Mouse (Mus musculus) midbrain, embryonic 14.5 days (tissue): ENCODE results near the gene Nedd9. TPM values are rescaled to one million over a fixed set of nuclear protein-coding genes. Genes with fewer than 3 reads are reported as not detected.

Source experiments
- ATAC-seq: fragments of 200-750 bp; cut with Nextera tagmentation; 2 replicates; pipeline ENCODE4 v1.8.0; 2017; ENCODE audit warnings: moderate number of reproducible peaks, moderate library complexity; ENCODE audit not compliant: low FRiP score, low TSS enrichment
- DNase-seq: peaks from one replicate; pipeline ENCODE4 v3.0.0-alpha.2; 2015
- H3K27ac ChIP-seq: fragments of 300-500 bp; sonication (generic); replicated peaks from 2 replicates; pipeline ENCODE4 v1.5.1; 2014; ENCODE audit warnings: mild to moderate bottlenecking, low read depth, low read length, moderate library complexity
- H3K27me3 ChIP-seq: fragments of 300-500 bp; sonication (generic); 2 replicates; pipeline ENCODE4 v1.6.1; 2014; ENCODE audit warnings: low read length, control low read depth, mixed read lengths; ENCODE audit not compliant: control insufficient read depth, insufficient read depth
- H3K36me3 ChIP-seq: fragments of 300-500 bp; sonication (generic); 2 replicates; pipeline ENCODE4 v1.6.1; 2014; ENCODE audit warnings: low read length, control low read depth; ENCODE audit not compliant: control insufficient read depth, insufficient read depth
- H3K4me1 ChIP-seq: fragments of 300-500 bp; sonication (generic); 2 replicates; pipeline ENCODE4 v1.6.1; 2014; ENCODE audit warnings: mild to moderate bottlenecking, antibody characterized with exemption, low read length, control low read depth; ENCODE audit not compliant: control insufficient read depth, insufficient read depth
- H3K4me2 ChIP-seq: fragments of 300-500 bp; sonication (generic); 2 replicates; pipeline ENCODE4 v1.6.1; 2014; ENCODE audit warnings: mild to moderate bottlenecking, low read length, moderate library complexity
- H3K4me3 ChIP-seq: fragments of 300-500 bp; sonication (generic); replicated peaks from 2 replicates; pipeline ENCODE4 v1.5.1; 2014; ENCODE audit warnings: low read depth, low read length
- H3K9ac ChIP-seq: fragments of 300-500 bp; sonication (generic); replicated peaks from 2 replicates; pipeline ENCODE4 v1.6.1; 2014; ENCODE audit warnings: mild to moderate bottlenecking, low read length, moderate library complexity
- H3K9me3 ChIP-seq: fragments of 300-500 bp; sonication (generic); 2 replicates; pipeline ENCODE4 v1.6.1; 2016; ENCODE audit warnings: low read length, control low read depth, mixed read lengths; ENCODE audit not compliant: control insufficient read depth
- WGBS: fragments of 180-500 bp; shearing (Covaris S2); extraction: QIAGEN DNeasy Blood & Tissue Kit; methylation state at CpG from one replicate; pipeline ENCODE4 v1.1.7; 2014; 5-methylcytosine and 5-hydroxymethylcytosine counted together
- polyA plus RNA-seq: library from polyadenylated mRNA; unstranded; fragments of >200 nt; fragmentation: Nextera tagmentation; extraction: Ambion mirVana; gene quantifications from 2 replicates; pipeline ENCODE4 v1.2.1, GENCODE M21; 2014

Nedd9 gene
- polyA plus RNA-seq, 1 experiment from 2014 or later, result 16.3 TPM

DNA sequence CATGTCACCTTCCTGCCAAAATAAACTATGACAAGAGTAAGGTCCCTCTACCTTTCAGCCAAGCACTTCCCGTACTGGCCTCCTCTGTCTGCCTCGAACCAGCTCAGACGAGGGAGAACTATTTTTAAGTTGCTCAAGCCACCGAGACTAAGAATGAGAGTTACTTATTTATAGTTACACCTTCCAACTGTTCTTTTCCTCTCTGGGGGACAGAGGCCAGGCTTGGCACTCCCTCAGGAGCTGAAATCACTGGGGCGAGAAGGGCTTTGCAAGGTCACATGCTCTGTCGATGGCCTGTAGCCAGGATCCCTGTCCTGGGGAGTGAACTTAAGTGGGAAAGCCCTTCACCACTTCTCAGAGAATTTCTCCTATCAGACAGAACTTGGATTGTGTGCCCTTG lies 150.9 kb downstream of the Nedd9 start:
- DNase-seq, result no peak
- H3K9me3 ChIP-seq, result no peaks in the 10 kb centered on the region
- H3K27me3 ChIP-seq, result no peaks in the 10 kb centered on the region
- H3K36me3 ChIP-seq, result no peaks in the 10 kb centered on the region
- ATAC-seq, result no peak
- no peak overlapping the region for H3K4me2 ChIP-seq
- 48% methylated on average over 6 of the region's 6 CpGs for WGBS
- H3K9ac ChIP-seq, result no peak overlapping the region
- H3K27ac ChIP-seq, result no peak overlapping the region
- no peak overlapping the region for H3K4me3 ChIP-seq
- H3K4me1 ChIP-seq, result no peaks in the 10 kb centered on the region

GRCm38 (mm10) chr13:41335767-41336166 lies 151.4 kb downstream of the Nedd9 start:
- H3K27ac ChIP-seq, result no peak overlapping the region
- H3K36me3 ChIP-seq, result no peaks in the 10 kb centered on the region
- no peaks in the 10 kb centered on the region for H3K4me1 ChIP-seq
- WGBS, result 88% methylated on average over 5 of the region's 5 CpGs
- no peak overlapping the region for H3K9ac ChIP-seq
- no peak for ATAC-seq
- no peak overlapping the region for H3K4me3 ChIP-seq
- no peak for DNase-seq
- H3K4me2 ChIP-seq, result no peak overlapping the region
- no peaks in the 10 kb centered on the region for H3K9me3 ChIP-seq
- no peaks in the 10 kb centered on the region for H3K27me3 ChIP-seq

- no peak for ATAC-seq
- 88% methylated on average over 5 of the region's 5 CpGs for WGBS
- Histone ChIP-seq H3K9me3 (no peaks in the 10 kb centered on the region), H3K36me3 (no peaks in the 10 kb centered on the region), H3K4me3 (no peak overlapping the region), H3K27ac (no peak overlapping the region), H3K27me3 (no peaks in the 10 kb centered on the region), H3K9ac (no peak overlapping the region), H3K4me1 (no peaks in the 10 kb centered on the region), H3K4me2 (no peak overlapping the region)
- no peak for DNase-seq
Measured at GRCm38 (mm10) chr13:41334641-41335000, 152.5 kb downstream of the Nedd9 start.

DNA sequence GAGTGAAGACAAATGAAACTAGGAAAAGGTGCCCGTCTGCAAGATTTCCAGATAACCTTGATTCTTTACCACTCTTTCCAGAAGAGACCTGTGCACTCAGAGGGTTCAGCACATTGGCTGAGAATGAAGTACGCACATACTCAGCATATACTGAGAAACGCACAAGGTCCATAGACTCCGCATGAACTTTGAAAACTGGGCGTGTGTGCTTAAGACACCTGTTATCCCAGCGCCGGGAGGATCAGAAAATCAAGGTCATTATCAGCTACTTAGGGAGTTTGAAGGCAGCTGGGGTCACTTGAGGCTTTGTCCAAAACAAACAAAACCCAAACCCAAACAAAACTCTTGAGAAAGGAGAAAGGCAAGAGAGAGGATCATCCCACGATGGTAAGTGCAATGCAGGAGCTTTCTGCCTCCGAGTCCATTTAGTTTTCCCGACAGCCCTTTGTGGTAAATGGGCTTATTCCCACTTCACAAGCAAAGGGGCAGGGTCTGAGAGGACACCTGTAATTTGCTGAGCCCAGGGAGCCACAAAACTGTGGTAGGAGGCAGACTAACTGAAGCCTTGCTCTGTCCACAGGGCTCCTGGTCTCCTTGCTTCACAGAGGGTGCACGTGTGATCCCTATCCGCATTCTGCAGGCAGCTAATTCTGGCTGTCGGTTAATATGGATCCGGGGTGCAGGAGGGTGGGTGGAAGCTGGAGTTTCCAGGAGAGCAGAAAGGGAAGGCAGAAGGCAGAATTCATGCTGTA lies 153.1 kb downstream of the Nedd9 start:
- ATAC-seq (no peak), DNase-seq (no peak)
- Histone ChIP-seq H3K4me3 (no peak overlapping the region), H3K9ac (no peak overlapping the region), H3K27ac (no peak overlapping the region), H3K36me3 (no peaks in the 10 kb centered on the region), H3K9me3 (no peaks in the 10 kb centered on the region), H3K4me2 (no peak overlapping the region), H3K27me3 (no peaks in the 10 kb centered on the region), H3K4me1 (no peaks in the 10 kb centered on the region)
- WGBS, result 82% methylated on average over 14 of the region's 14 CpGs

DNA sequence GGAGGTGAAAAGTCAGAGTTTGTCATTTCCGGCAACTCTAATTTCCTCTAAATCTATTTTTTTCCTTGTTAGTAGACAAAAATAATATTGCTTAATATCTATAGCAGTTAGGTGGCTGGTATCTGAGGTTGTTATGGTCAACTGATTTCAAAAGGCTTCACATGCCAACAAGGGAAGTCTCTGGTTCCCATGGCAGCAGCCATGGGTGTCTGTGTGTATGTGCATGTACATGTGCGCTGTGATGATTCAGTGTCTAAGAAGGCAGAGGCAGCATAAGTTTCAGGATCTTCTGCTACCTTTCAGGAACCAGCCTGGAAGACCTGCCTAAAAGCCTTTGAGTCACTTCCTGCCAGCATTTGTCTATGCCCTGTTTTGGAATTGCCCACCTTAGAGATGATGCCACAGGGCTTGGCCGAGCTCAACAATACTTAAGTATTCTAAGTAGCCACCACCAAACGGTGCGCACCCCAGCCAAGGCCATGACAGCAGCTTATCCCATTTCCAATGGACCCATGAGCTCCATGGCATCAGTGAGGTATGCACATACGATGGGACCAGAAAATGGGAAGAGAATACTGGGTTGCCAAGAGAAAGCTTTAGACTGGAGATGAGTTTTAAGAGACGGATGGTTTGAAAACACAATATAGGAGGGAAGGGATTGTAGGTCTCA lies 155.4 kb downstream of the Nedd9 start:
- Histone ChIP-seq H3K9ac (no peak overlapping the region), H3K36me3 (no peaks in the 10 kb centered on the region), H3K9me3 (no peaks in the 10 kb centered on the region), H3K4me2 (no peak overlapping the region), H3K27me3 (no peaks in the 10 kb centered on the region), H3K4me3 (no peak overlapping the region), H3K27ac (no peak overlapping the region), H3K4me1 (no peaks in the 10 kb centered on the region)
- no peak for DNase-seq
- 89% methylated on average over 7 of the region's 7 CpGs for WGBS
- no peak for ATAC-seq

DNA sequence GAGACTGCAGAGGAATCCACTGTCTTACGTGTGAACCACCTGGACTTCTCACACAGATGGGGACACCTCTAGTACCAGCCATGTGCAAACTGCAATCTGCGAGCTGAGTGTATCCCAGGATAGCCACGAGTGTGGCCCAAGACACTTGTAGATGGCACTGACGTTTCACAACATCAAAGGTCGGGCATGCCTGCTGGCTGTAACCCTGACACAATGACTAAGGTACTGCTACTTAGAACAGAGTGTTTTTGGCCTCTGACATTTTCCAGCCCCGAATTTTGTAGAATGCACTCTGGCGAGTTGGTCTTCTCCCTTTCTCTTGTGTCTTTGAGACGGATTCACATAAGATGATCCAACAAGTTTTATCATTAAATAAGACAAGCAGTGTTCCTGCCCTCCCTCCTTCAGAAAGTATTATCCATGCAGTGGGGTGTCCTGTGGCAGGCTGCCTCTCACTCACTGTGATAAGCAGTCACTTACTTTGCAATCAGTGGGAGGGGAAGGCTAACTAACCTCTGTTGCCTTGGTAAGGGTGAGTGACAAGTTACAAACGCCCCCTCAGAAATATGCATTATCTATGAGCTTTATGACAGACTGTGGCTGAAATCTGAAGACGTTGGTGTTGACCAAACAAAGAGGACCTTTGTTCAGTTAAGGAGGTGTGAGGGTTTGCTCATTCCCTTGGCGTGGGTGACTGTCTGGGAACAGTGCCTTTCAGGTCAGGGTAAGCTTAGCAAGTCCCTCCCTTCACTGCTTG lies 156.4 kb downstream of the Nedd9 start:
- H3K36me3 ChIP-seq, result no peaks in the 10 kb centered on the region
- no peaks in the 10 kb centered on the region for H3K4me1 ChIP-seq
- no peak overlapping the region for H3K27ac ChIP-seq
- H3K4me2 ChIP-seq, result no peak overlapping the region
- WGBS, result 83% methylated on average over 11 of the region's 11 CpGs
- H3K27me3 ChIP-seq, result no peaks in the 10 kb centered on the region
- H3K9me3 ChIP-seq, result no peaks in the 10 kb centered on the region
- ATAC-seq (no peak), DNase-seq (no peak)
- H3K9ac ChIP-seq, result no peak overlapping the region
- no peak overlapping the region for H3K4me3 ChIP-seq

DNA sequence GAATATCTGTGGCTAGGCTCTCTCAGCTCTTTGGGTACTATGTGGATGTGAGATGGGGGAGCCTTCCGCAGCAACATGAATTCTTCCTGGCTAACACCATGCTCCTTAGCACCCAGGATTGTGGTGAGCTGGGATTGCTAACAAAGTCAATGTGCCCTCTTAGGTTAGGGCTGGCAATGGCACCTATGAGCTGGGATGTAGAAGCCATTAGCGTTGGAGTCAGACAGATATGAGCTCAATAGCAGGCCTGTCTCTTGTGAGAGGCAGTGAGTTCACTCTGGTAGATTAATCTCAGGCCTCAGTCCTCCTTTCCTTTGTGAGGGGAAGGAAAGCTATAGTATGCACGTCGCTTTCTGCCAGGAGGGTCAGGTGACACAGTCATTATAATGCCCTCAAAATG lies 157.1 kb downstream of the Nedd9 start:
- 81% methylated on average over 4 of the region's 4 CpGs for WGBS
- Histone ChIP-seq H3K27ac (no peak overlapping the region), H3K4me3 (no peak overlapping the region), H3K27me3 (no peaks in the 10 kb centered on the region), H3K4me1 (no peaks in the 10 kb centered on the region), H3K9ac (no peak overlapping the region), H3K4me2 (no peak overlapping the region), H3K36me3 (no peaks in the 10 kb centered on the region), H3K9me3 (no peaks in the 10 kb centered on the region)
- DNase-seq (no peak), ATAC-seq (no peak)

GRCm38 (mm10) chr13:41328481-41328880 lies 158.7 kb downstream of the Nedd9 start:
- Histone ChIP-seq H3K27ac (no peak overlapping the region), H3K4me1 (no peaks in the 10 kb centered on the region), H3K4me2 (no peak overlapping the region), H3K36me3 (no peaks in the 10 kb centered on the region), H3K9me3 (no peaks in the 10 kb centered on the region), H3K4me3 (no peak overlapping the region), H3K27me3 (no peaks in the 10 kb centered on the region), H3K9ac (no peak overlapping the region)
- DNase-seq (no peak), ATAC-seq (no peak)
- 72% methylated on average over 2 of the region's 2 CpGs for WGBS
